Mouse (Mus musculus) left cerebral cortex, adult 2 months (tissue): Measurements from ENCODE around the gene Egfl8. TPM values are rescaled to one million over a fixed set of nuclear protein-coding genes. Genes with fewer than 3 reads are reported as not detected.
A peak's percentile ranks its signal among the peaks of the same experiment; 100 is the strongest.

Experiments used
- DNase-seq, 2 experiments: peaks; one replicate each; pipeline ENCODE4 v3.0.0; 2021 to 2022; ENCODE audit warnings: low spot score in 2 of 2, mixed read lengths in 1 of 2; ENCODE audit errors: extremely low spot score in 1 of 2
- H3K27ac ChIP-seq: fragments of 200-600 bp; 2 replicates; pipeline ENCODE4 v1.8.1; 2022
- H3K4me3 ChIP-seq: fragments of 200-600 bp; 2 replicates; pipeline ENCODE4 v1.8.1; 2022
- CTCF ChIP-seq: fragments of 200-600 bp; IDR thresholded peaks from 2 replicates; pipeline ENCODE4 v1.8.1; 2022; ENCODE audit warnings: antibody characterized with exemption, mild to moderate bottlenecking, moderate library complexity
- intact Hi-C: fragments of 180-260 bp; cut with DNase I; formaldehyde crosslinking; loops from one replicate; pipeline ENCODE4 v1.15.1; 2025
- long read RNA-seq, 2 experiments: library from polyadenylated mRNA; stranded (forward); transcript quantifications; one replicate each; pipeline ENCODE4 v2.0.0; 2021; ENCODE audit warnings: borderline mapping rate in 2 of 2
- total RNA-seq, 2 experiments: library from RNA; stranded (reverse); gene quantifications; 2 replicates each; pipeline ENCODE4 v1.2.3; 2021

Gene Egfl8
- total RNA-seq, result 1 to 10 TPM; 2.9 to 3.5 TPM
- long read RNA-seq, experiment 1, partial matches to known transcripts, result 0 of 2 reads
- long read RNA-seq, experiment 1, other reads (novel, unspliced or antisense), result 1 of 2 reads
- long read RNA-seq, experiment 2, partial matches to known transcripts, result 0 of 5 reads
- long read RNA-seq, experiment 2, other reads (novel, unspliced or antisense), result 5 of 5 reads

- TF ChIP-seq CTCF, result no peak
- Histone ChIP-seq H3K27ac (peak within 1 kb of the TSS; percentile 51; the same call in 1 of the 2 replicates), H3K4me3 (no peak within 1 kb of the TSS)
- DNase-seq, result no peak
- intact Hi-C loops, result no loop called here
These were observed at the start of gene Egfl8 for GRCm38 (mm10) chr17:34615871-34616270. Gene Egfl8, minus strand, starts transcription at chr17:34615971.

GRCm38 (mm10) chr17:34664472-34664871 is 48.7 kb upstream of the Egfl8 start:
- TF ChIP-seq CTCF, result no peak
- no peak overlapping the region for H3K27ac ChIP-seq
- no peak for DNase-seq
- no peak overlapping the region for H3K4me3 ChIP-seq
- intact Hi-C loops, result no loop called here

- intact Hi-C loops, result no loop called here
- no peak for TF ChIP-seq CTCF
- no peak overlapping the region for H3K27ac ChIP-seq
- DNase-seq, result no peak
- H3K4me3 ChIP-seq, result no peak overlapping the region
These were observed 47.8 kb upstream of the Egfl8 start for GRCm38 (mm10) chr17:34663558-34663957.

GRCm38 (mm10) chr17:34662978-34663377 is 47.2 kb upstream of the Egfl8 start:
- H3K27ac ChIP-seq, result no peak overlapping the region
- no peak overlapping the region for H3K4me3 ChIP-seq
- no peak for TF ChIP-seq CTCF
- intact Hi-C loops, result no loop called here
- DNase-seq, result no peak

- TF ChIP-seq CTCF, result no peak
- Histone ChIP-seq H3K4me3 (no peak overlapping the region), H3K27ac (no peak overlapping the region)
- intact Hi-C loops, result no loop called here
- no peak for DNase-seq
These were observed 46.7 kb upstream of the Egfl8 start for GRCm38 (mm10) chr17:34662468-34662867.

- TF ChIP-seq CTCF, result no peak
- intact Hi-C loops, result no loop called here
- no peak for DNase-seq
- H3K4me3 ChIP-seq, result peak overlapping the region; percentile 16; the same call in 1 of the 2 replicates
- no peak overlapping the region for H3K27ac ChIP-seq
These were observed 45.4 kb upstream of the Egfl8 start for GRCm38 (mm10) chr17:34661121-34661591.

GRCm38 (mm10) chr17:34660259-34660820 is 44.6 kb upstream of the Egfl8 start:
- Histone ChIP-seq H3K27ac (no peak overlapping the region), H3K4me3 (no peak overlapping the region)
- no peak for TF ChIP-seq CTCF
- intact Hi-C loops, result no loop called here
- DNase-seq, result no peak

GRCm38 (mm10) chr17:34659897-34660214 is 44.1 kb upstream of the Egfl8 start:
- no peak for TF ChIP-seq CTCF
- intact Hi-C loops, result no loop called here
- DNase-seq, result no peak
- H3K27ac ChIP-seq, result no peak overlapping the region
- H3K4me3 ChIP-seq, result no peak overlapping the region

GRCm38 (mm10) chr17:34659181-34659896 is 43.6 kb upstream of the Egfl8 start:
- no peak for DNase-seq
- intact Hi-C loops, result no loop called here
- Histone ChIP-seq H3K4me3 (no peak overlapping the region), H3K27ac (no peak overlapping the region)
- TF ChIP-seq CTCF, result no peak

GRCm38 (mm10) chr17:34658591-34658990 is 42.8 kb upstream of the Egfl8 start:
- intact Hi-C loops, result no loop called here
- TF ChIP-seq CTCF, result no peak
- Histone ChIP-seq H3K27ac (no peak overlapping the region), H3K4me3 (no peak overlapping the region)
- no peak for DNase-seq

GRCm38 (mm10) chr17:34658145-34658544 is 42.4 kb upstream of the Egfl8 start:
- no peak for TF ChIP-seq CTCF
- DNase-seq, result no peak
- H3K4me3 ChIP-seq, result no peak overlapping the region
- intact Hi-C loops, result no loop called here
- no peak overlapping the region for H3K27ac ChIP-seq

GRCm38 (mm10) chr17:34657271-34657670 is 41.5 kb upstream of the Egfl8 start:
- DNase-seq, result no peak

More at GRCm38 (mm10) chr17:34657271-34657670, 41.5 kb upstream of the Egfl8 start:
- TF ChIP-seq CTCF, result no peak
- Histone ChIP-seq H3K4me3 (no peak overlapping the region), H3K27ac (no peak overlapping the region)
- intact Hi-C loops, result no loop called here
